Mouse (Mus musculus): ENCODE results near the gene Hao2.

Gene Hao2

DNA sequence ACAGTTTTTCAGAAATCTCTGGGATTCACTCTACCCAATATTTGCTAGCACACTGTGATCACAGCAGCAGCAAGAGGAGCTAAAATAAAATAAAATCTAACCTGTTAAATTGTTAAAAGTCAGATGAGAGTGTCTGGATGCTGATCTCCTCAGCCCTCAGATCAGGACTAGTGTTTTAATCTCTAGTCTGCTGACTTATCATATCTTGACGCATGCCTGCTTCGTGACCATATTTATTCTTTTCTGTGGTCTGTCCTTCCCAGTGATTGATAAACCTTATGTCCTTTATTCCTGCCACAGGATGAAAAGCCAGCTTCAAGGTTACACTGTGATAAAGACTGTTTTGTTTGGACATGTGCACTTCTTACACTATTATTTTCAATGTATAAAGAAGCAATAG is 35.0 kb downstream of the Hao2 start:
- DNase-seq (ENCODE audit: extremely low spot score, low read depth, low spot score): no peak

DNA sequence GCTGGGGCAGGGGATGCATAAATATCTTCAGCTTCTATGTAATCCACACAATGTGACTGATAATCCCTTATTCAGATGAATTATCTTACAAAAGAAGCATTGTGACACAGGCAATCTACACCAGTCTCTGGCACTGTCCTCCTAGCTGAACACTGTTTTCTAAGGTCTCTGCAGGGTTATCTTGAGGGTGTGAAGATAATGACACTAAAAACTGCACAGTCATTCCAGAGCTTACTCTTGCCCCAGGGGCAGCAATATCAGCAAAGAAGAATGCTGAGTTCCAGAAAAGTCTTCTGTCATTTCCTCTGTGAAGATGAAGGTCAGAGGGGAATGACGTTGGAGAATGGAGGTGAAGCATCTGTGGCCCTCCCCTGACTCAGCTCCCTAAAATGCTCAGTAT is 36.1 kb downstream of the Hao2 start:
- DNase-seq (ENCODE audit: extremely low spot score, low read depth, low spot score): no peak

DNA sequence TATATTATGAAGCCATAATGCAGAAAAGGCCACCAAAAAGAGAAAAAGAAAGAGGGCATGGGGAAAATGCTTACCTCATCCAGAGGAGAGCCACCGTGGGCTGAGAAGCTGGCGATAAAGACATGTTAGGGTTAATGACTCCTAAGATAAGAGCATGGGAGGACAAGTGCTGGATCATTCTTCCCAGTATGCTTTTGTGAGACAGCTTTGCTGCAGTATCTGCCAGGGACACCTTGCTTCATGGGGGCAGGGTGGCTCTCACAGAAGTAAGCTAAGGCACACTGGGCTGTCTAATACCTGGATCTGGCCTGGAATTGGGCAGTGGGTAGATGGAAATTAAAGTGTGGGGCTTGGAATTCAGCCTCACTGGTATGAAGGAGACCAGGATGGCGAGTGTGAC is 37.9 kb downstream of the Hao2 start:
- DNase-seq (ENCODE audit: extremely low spot score, low read depth, low spot score): no peak

DNA sequence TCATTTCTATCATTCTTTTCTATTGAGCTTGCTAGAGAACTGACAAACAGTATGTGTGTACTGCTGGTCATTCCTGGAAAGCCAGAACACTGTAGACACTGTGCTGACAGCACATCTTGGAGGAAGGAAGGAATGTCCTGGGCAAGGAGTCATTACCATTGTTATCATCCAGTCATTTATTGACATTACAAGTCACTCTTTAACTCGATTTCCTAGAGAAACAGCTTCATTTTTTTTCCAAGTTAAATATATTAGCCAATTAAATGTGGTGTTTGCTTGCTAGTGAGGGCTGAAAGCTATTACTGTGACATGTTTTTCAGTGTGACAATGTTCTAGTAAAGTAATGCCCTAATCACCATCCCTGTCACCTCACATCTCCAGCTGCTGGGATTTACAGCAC is 39.4 kb downstream of the Hao2 start:
- DNase-seq (ENCODE audit: extremely low spot score, low read depth, low spot score): no peak

DNA sequence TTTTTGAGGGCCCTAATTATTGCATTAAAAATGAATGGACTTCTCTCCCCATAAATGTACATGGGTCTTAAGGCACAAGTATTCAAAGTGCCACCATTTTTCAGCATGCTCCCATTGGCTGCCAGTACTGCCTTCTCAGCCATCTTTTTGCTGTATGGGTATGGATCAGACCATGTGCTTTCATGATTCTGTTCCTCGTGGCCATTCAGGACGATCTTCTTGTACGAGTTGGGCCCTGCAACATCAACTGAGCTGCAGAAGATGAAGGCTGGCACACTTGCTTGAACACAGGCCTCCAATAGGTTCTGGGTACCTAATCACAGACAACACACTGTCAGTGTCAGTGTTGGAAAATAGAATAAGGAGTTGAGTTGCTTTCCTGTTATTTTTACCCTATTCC is 40.0 kb downstream of the Hao2 start:
- DNase-seq (ENCODE audit: extremely low spot score, low read depth, low spot score): no peak

DNA sequence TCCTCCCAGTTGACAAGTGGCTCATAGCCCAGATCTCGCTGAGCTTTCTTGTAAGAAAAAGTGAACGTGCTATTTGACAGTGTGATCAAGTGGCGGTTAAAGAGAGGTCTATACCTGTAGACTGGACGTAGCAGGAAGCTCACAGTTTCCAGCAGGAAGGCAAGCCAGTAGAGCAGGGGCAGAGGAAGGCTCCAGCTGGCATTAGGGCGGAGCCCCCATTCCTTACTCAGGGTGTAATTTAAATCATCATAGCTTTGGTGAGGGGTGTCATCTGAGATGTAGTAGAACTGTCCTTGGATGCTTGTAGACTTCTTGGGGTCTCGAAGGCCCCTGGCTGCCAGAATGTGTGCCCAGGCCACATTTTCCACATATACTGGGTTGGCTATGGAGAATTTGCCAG is 40.4 kb downstream of the Hao2 start:
- DNase-seq (ENCODE audit: extremely low spot score, low read depth, low spot score): no peak

DNA sequence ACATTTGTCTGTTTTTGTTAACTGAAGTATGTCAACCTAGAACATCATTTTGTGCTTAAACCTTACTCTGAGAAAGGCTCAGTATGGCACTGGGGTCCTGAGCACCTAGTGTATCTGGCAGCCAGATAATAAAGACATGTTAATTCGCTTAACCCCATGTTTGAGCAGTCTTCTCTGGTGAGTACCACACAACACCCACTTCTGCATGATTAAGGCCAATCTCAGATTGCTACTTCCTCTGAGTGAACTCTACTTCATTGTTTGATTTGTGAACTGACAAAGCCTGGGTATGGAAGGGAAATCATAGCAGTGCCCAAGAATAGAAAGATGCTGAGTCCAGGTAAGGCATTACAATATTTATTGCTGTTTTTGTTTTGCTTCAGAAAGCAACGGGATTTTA is 41.2 kb downstream of the Hao2 start:
- no peak for DNase-seq (ENCODE audit: extremely low spot score, low read depth, low spot score)

DNA sequence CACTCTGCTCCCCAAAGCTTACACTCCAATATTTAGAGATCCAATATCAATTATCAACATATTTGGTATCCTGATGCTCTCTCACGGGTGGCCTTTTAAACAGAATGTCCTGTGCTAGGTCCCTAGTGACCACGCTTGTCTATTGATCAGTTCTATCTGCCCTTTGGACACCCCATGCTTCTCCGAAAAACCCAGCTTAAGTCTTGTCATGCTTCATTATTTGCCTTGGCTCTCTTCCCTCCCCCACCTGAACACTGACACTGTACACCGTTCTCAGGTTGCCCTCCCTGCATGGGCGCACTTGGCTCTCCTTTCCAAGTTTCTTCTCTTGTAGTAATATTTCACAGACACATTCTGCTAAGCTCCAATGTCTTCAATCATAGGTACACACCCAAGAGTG is 42.8 kb downstream of the Hao2 start:
- DNase-seq (ENCODE audit: extremely low spot score, low read depth, low spot score): no peak

DNA sequence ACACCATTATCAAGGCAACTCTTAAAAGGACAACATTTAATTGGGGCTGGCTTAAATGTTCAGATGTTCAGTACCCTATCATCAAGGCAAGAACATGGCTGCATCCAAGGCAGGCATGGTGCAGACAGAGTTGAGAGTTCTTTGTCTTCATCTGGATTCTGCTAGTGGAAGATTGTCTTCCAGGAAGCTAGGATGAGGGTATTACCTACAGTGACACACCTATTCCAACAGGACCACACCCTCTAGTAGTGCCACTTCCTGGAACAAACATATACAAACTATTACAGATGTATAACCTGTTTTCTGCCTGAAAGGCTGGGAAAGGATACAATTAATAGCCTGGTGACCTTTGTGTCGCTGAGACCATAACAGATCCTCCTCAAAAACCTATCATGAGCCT is 44.1 kb downstream of the Hao2 start:
- no peak for DNase-seq (ENCODE audit: extremely low spot score, low read depth, low spot score)
